Mouse (Mus musculus) embryonic fibroblast, embryonic 13.5 days (primary cell): Measurements from ENCODE around the gene Acot3. TPM values are rescaled to one million over a fixed set of nuclear protein-coding genes. Genes with fewer than 3 reads are reported as not detected.
"Not testable (repeated sequence)": the region's sequence is repeated elsewhere in the genome, so short reads cannot be mapped to it uniquely, and the experiment has no call there.

Experiments used
- H3K27ac ChIP-seq: 2 replicates; pipeline ENCODE4 v1.5.1; 2012; ENCODE audit warnings: low read length, control low read depth, inconsistent platforms; ENCODE audit not compliant: insufficient read depth
- H3K4me1 ChIP-seq: 2 replicates; pipeline ENCODE4 v1.6.1; 2011; ENCODE audit warnings: low read length; ENCODE audit not compliant: control insufficient read depth, insufficient read depth
- H3K4me3 ChIP-seq: 2 replicates; pipeline ENCODE4 v1.5.1; 2011; ENCODE audit warnings: mild to moderate bottlenecking, control low read depth, low read length; ENCODE audit not compliant: insufficient read depth
- CTCF ChIP-seq: IDR thresholded peaks from 2 replicates; pipeline ENCODE4 v1.5.1; 2011; ENCODE audit warnings: mild to moderate bottlenecking, control low read depth, low read length, moderate library complexity, borderline replicate concordance; ENCODE audit not compliant: insufficient read depth
- POLR2A ChIP-seq: IDR thresholded peaks from 2 replicates; pipeline ENCODE4 v1.6.1; 2011; ENCODE audit warnings: low read depth, mild to moderate bottlenecking, control low read depth, low read length, moderate library complexity
- polyA plus RNA-seq: library from polyadenylated mRNA; stranded (reverse); fragments of >200 nt; gene quantifications from 2 replicates; pipeline ENCODE4 v1.2.4, GENCODE M21; 2011; ENCODE audit warnings: low read depth; ENCODE audit not compliant: missing spikeins, insufficient read length

Gene Acot3
- polyA plus RNA-seq, 1 experiment = not detected

DNA sequence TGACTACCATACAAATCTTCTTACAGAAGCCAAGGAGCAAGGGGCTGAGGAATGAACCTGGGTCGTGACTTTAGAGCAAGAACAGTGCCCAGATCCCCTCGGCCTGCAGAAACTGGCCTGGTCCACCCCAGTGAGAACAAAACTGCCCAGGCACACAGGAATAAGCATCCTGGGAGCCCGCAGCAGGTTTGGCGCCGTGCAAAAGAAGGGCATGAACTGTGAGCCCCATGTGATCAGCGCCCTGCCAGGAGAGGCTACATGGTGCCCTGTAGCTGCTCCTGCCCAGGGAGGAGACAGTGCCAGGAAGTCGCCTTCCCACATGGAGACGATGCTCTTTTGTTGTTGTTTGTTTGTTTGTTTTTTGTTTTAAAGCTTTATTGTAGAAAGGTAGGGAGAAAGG is 12.7 kb downstream of the Acot3 start:
- H3K4me3 ChIP-seq = no peak overlapping the region
- no peak overlapping the region for H3K27ac ChIP-seq
- no peak for TF ChIP-seq CTCF
- no peak for TF ChIP-seq POLR2A
- no peaks in the 10 kb centered on the region for H3K4me1 ChIP-seq

- Histone ChIP-seq H3K4me1 (no peaks in the 10 kb centered on the region), H3K4me3 (no peak overlapping the region), H3K27ac (no peak overlapping the region)
- TF ChIP-seq CTCF (no peak), POLR2A (no peak)
Observed at GRCm38 (mm10) chr12:84067752-84068151, 15.8 kb downstream of the Acot3 start.

- no peaks in the 10 kb centered on the region for H3K4me1 ChIP-seq
- no peak overlapping the region for H3K27ac ChIP-seq
- H3K4me3 ChIP-seq = no peak overlapping the region
- no peak for TF ChIP-seq POLR2A
- TF ChIP-seq CTCF = no peak
Observed at GRCm38 (mm10) chr12:84068296-84068695, 16.4 kb downstream of the Acot3 start.

DNA sequence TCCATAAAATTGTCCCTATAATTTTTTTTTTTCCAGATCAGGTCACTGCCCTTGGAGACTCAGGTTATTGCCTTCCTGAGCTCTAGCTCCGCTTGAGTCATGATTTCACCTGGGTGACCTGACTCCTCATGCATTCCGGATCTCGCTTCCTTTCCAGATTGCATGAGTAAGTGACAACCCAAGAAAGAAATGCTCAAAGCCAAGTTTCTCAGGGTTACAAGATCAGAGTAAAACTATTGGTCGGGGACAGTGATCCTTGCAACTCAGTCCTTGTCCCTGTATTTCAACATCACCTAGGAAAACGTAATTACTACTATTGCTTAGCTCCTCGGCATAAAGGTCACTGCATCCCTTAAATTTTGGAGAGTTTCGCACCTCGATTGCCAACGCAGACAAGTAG is 17.0 kb downstream of the Acot3 start, which contains the start of gene Acot5:
Acot5 (plus strand) TSS at position 340 of the 400 bp plus-strand sequence.
- Histone ChIP-seq H3K4me3 (peak within 1 kb of the TSS; percentile 17), H3K27ac (no peak within 1 kb of the TSS), H3K4me1 (no peaks in the 10 kb centered on the region)
- no peak for TF ChIP-seq POLR2A
- TF ChIP-seq CTCF = no peak

- H3K4me1 ChIP-seq, H3K27ac ChIP-seq: not testable (repeated sequence)
- H3K4me3 ChIP-seq = peak overlapping the region; percentile 17
Observed at GRCm38 (mm10) chr12:84069582-84069981, 17.6 kb downstream of the Acot3 start.

DNA sequence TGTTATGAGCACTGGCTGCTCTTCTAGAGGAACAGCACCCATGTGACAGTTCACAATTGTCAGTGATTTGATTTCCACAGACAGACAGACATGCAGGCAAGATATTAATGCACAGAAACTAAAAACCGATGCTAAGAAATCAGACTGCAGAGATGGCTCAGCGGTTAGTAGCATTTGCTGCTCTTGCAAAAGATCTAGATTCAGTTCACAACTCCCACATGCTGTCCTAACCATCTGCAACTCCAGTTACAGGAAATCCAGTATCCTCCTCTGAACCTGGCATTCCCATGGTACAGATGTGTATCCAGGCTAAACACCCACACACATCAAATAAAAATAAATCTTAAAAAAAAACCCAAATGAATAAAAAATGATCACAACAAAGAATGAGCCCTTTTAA is 19.8 kb downstream of the Acot3 start:
- Histone ChIP-seq H3K4me3 (no peak overlapping the region), H3K4me1 (no peaks in the 10 kb centered on the region), H3K27ac (no peak overlapping the region)
- TF ChIP-seq CTCF = no peak
- no peak for TF ChIP-seq POLR2A

GRCm38 (mm10) chr12:84077371-84077990 is 25.5 kb downstream of the Acot3 start:
- Histone ChIP-seq H3K27ac (no peak overlapping the region), H3K4me1 (no peaks in the 10 kb centered on the region), H3K4me3 (no peak overlapping the region)
- TF ChIP-seq POLR2A = no peak
- TF ChIP-seq CTCF = no peak

DNA sequence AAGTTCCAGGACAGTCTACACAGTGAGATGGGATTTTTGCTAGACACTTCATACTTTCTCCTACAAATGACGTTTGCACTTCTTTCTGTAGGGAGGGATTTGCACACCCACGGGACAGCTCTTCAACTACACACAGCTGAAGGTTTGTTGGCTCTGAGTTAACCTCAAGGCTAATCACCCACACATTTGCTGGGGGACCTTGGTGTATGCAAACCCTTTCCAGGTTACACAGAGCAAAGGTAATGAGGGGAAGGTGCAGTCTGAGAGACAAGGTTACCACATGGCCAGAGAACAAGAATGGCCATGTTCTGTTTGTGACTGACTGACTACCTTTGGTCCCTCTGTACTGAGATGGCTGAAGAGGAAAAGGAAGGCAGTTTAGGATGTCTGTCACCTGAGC is 31.9 kb downstream of the Acot3 start:
- Histone ChIP-seq H3K4me3 (no peak overlapping the region), H3K27ac (no peak overlapping the region), H3K4me1 (no peaks in the 10 kb centered on the region)
- TF ChIP-seq POLR2A = no peak
- TF ChIP-seq CTCF = no peak

- Histone ChIP-seq H3K4me3 (no peak overlapping the region), H3K4me1 (no peaks in the 10 kb centered on the region), H3K27ac (no peak overlapping the region)
- TF ChIP-seq CTCF (no peak), POLR2A (no peak)
Observed at GRCm38 (mm10) chr12:84084581-84084980, 32.6 kb downstream of the Acot3 start.

DNA sequence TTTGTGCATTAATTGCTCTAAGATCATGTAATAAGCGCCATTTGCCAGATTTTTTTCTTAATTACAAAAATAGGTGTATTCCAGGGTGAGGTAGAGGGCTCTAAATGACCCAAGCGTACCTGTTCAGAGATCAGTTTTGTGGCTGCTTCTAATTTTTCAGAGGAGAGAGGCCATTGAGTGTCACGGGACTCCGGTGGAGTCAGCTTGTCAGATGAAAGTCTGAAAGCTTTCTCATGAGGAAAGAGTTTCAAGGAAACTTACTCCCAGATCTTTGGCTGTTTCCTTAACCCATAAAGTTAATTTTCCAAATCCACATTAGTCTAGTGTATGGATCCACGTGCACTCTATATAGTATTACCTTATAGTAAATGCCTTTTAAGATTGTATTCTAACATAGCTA is 42.7 kb downstream of the Acot3 start:
- H3K4me1 ChIP-seq, H3K4me3 ChIP-seq, H3K27ac ChIP-seq: not testable (repeated sequence)

DNA sequence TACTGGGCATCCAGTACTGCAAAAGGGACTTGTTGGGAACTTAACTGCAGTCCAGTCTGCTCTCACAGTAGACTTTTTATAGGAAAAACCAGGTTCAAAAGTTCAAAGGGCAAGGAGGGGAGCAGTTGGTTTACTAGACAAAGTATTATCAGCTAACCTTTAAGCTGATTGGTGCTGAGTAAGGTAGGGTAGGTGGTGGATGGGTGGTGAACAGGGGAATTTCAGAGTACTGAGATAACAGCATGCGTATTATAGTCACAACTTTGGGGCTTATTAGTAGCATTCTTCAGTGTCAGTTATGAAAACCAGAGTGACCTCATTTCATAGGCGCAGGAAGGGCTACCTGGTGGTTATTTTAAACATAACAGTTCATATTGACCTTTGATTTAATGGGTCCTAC is 47.7 kb downstream of the Acot3 start:
- Histone ChIP-seq H3K4me3 (no peak overlapping the region), H3K27ac (no peak overlapping the region), H3K4me1 (no peaks in the 10 kb centered on the region)
- TF ChIP-seq POLR2A (no peak), CTCF (no peak)
